Mouse (Mus musculus): Measurements from ENCODE around the gene Stkld1. TPM values are rescaled to one million over a fixed set of nuclear protein-coding genes. Genes with fewer than 3 reads are reported as not detected.
A peak's percentile ranks its signal among the peaks of the same experiment; 100 is the strongest.

Stkld1 gene
- polyA plus RNA-seq, 1 experiment from 2014 or later, result 0.52 TPM

DNA sequence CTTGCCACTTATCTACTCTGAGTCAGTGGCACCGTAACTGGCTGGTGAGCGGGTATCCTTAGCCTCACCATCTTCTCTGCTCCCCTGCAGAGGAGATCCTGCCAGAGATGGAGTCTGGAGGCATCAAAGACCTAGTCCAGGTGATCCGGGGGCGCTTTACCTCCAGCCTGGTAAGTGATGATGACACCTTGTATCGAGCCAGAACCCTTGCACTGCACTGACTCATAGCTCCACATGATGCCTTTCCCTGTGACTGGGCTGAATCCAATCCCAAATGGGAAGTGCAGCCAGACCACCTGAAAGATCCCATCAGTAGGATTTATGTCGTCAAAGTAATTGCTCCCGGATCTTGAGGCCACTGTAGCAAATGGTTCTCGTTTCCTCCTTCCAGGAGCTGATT lies 19.0 kb downstream of the Stkld1 start:
- Histone ChIP-seq H3K27ac (ENCODE audit: low read depth, low read length) (no peak overlapping the region), H3K4me2 (ENCODE audit: low read length) (no peak overlapping the region), H3K27me3 (replicated peaks; ENCODE audit: control insufficient read depth, insufficient read depth, low read length) (no peaks in the 10 kb centered on the region), H3K9ac (ENCODE audit: low read length) (no peak overlapping the region), H3K4me1 (ENCODE audit: control insufficient read depth, insufficient read depth, low read length) (no peaks in the 10 kb centered on the region), H3K4me3 (ENCODE audit: low read depth, low read length) (no peak overlapping the region), H3K9me3 (replicated peaks; ENCODE audit: control insufficient read depth, low read length) (no peaks in the 10 kb centered on the region), H3K36me3 (ENCODE audit: control insufficient read depth, insufficient read depth, low read length) (peaks cover 76% of the 10 kb centered on the region)
- ATAC-seq (no peak), DNase-seq (ENCODE audit: low spot score) (no peak)
- 94% methylated on average over 8 of the region's 8 CpGs for WGBS

DNA sequence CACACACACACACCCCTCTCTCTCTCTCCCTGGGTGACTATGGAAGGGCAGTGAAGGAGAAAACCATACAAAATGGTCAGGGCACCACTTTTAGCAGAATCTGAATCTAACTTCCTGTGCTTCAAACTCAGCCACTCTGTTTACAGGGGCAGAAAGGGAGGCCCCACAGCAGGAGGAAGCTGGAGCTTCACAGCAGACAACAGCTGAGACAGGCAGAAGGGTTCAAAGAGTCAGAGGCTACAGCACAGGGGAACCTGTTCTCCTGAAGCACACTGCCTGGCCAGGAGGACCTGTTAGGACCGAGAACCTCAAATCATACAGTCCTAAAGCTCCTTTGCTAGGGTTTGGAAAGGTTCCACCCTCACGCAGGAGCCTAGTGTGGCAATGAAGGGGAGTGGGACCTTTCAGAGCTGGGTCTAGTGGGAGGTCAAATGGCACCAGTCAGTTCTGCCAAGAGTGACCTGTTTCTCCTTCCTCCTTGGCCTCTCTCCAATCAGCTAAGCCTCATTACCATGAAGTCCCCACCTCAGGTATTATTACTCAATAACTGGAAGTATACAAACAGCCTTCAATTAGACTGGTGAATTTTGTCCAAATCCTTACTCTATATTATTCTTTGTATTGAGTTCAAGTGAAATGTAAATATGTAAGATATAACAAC lies 21.0 kb downstream of the Stkld1 start:
- no peak overlapping the region for H3K27ac ChIP-seq (ENCODE audit: low read depth, low read length)
- no peak overlapping the region for H3K4me2 ChIP-seq (ENCODE audit: low read length)
- ATAC-seq (no peak), DNase-seq (ENCODE audit: low spot score) (no peak)
- H3K36me3 ChIP-seq (ENCODE audit: control insufficient read depth, insufficient read depth, low read length), result peaks cover 84% of the 10 kb centered on the region
- no peaks in the 10 kb centered on the region for H3K27me3 ChIP-seq (replicated peaks; ENCODE audit: control insufficient read depth, insufficient read depth, low read length)
- no peak overlapping the region for H3K4me3 ChIP-seq (ENCODE audit: low read depth, low read length)
- no peaks in the 10 kb centered on the region for H3K4me1 ChIP-seq (ENCODE audit: control insufficient read depth, insufficient read depth, low read length)
- no peak overlapping the region for H3K9ac ChIP-seq (ENCODE audit: low read length)
- no peaks in the 10 kb centered on the region for H3K9me3 ChIP-seq (replicated peaks; ENCODE audit: control insufficient read depth, low read length)
- WGBS, result 100% methylated on average over 2 of the region's 2 CpGs

DNA sequence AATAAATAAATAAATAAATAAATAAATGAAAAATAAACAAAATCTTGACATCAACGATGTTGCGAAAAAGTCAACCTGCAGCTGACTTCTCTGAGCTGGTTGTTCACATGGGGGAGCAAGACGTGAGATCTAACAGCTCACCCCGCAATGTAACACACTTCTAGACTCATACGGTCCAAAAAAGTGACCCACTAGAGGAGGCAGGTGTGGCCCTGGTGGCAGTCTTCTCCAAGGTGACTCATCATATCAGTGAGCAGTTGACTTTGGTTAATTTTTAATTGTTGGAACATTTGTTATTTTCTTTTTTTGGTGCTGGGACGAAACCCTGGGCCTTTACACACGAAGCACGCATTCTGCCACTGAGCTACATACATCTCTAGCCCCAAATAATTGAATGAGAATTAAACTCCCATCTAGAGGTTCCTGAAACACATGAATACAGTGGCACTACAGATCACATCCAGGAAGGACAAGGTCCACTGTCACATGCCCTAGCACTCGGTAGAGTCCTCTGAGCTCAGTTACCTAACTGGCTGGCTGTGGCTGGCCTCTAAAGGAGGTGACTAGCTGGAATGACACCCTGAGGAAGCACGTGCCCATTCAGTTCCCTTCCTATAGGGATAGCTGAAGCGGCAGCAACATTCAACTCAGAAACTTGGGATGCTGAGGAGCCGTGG lies 23.1 kb downstream of the Stkld1 start:
- Histone ChIP-seq H3K27ac (ENCODE audit: low read depth, low read length) (no peak overlapping the region), H3K9me3 (replicated peaks; ENCODE audit: control insufficient read depth, low read length) (no peaks in the 10 kb centered on the region), H3K4me2 (ENCODE audit: low read length) (no peak overlapping the region), H3K27me3 (replicated peaks; ENCODE audit: control insufficient read depth, insufficient read depth, low read length) (no peaks in the 10 kb centered on the region), H3K4me1 (ENCODE audit: control insufficient read depth, insufficient read depth, low read length) (no peaks in the 10 kb centered on the region), H3K9ac (ENCODE audit: low read length) (no peak overlapping the region), H3K36me3 (ENCODE audit: control insufficient read depth, insufficient read depth, low read length) (peaks cover 88% of the 10 kb centered on the region), H3K4me3 (ENCODE audit: low read depth, low read length) (no peak overlapping the region)
- 97% methylated on average over 12 of the region's 12 CpGs for WGBS
- DNase-seq (ENCODE audit: low spot score) (no peak), ATAC-seq (no peak)

DNA sequence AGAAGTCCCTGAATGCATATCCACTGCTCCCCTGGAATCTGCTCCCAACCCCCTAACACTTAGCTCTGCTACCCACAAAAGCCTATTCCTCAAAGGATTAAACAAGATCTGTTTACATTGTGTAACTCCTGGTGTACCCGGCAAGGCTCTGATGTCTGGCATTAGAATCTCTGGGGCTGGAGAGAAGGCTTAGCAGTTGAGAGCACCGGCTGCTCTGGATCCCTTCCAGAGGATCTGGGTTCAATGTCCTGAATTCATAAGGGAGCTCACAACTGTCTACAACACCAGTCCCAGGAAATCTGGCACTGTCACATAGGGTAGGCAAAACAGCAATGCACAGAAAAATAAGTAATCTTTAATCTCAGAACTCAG lies 23.6 kb downstream of the Stkld1 start:
- ATAC-seq, result no peak
- WGBS, result 88% methylated on average over 2 of the region's 2 CpGs
- H3K27me3 ChIP-seq (replicated peaks; ENCODE audit: control insufficient read depth, insufficient read depth, low read length), result no peaks in the 10 kb centered on the region

DNA sequence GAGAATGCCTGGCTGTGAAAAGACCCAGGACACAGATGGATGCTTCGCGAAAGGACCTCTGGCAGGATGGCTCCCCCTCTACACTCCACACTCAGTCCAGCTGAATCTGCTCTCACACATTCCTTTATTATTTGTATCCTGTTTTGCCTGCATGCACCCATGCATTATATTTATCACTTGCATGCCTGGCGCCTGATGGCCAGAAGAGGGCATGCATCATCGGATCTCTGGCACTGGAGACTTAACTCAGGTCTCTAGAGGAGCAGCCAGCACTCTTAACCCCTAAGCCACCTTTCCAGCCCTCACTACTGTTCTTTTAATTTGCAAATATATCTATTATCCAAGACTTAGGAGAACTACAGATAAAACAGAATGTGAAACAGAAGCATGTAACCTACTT lies 26.9 kb downstream of the Stkld1 start:
- Histone ChIP-seq H3K36me3 (ENCODE audit: control insufficient read depth, insufficient read depth, low read length) (peaks cover 53% of the 10 kb centered on the region), H3K9ac (ENCODE audit: low read length) (0 out of 2 replicates have a peak overlapping the region, but pooled peaks have one; percentile 37), H3K4me3 (ENCODE audit: low read depth, low read length) (no peak overlapping the region), H3K27ac (ENCODE audit: low read depth, low read length) (no peak overlapping the region), H3K4me1 (ENCODE audit: control insufficient read depth, insufficient read depth, low read length) (peaks cover 10% of the 10 kb centered on the region), H3K4me2 (ENCODE audit: low read length) (no peak overlapping the region), H3K27me3 (replicated peaks; ENCODE audit: control insufficient read depth, insufficient read depth, low read length) (no peaks in the 10 kb centered on the region), H3K9me3 (replicated peaks; ENCODE audit: control insufficient read depth, low read length) (no peaks in the 10 kb centered on the region)
- ATAC-seq (no peak), DNase-seq (ENCODE audit: low spot score) (peak; percentile 6)
- WGBS, result 77% methylated on average over 4 of the region's 4 CpGs

More for the DNA sequence above, 23.6 kb downstream of the Stkld1 start:
- no peaks in the 10 kb centered on the region for H3K4me1 ChIP-seq (ENCODE audit: control insufficient read depth, insufficient read depth, low read length)
- H3K36me3 ChIP-seq (ENCODE audit: control insufficient read depth, insufficient read depth, low read length), result peaks cover 86% of the 10 kb centered on the region
- no peak overlapping the region for H3K4me2 ChIP-seq (ENCODE audit: low read length)
- H3K9me3 ChIP-seq (replicated peaks; ENCODE audit: control insufficient read depth, low read length), result no peaks in the 10 kb centered on the region
- no peak overlapping the region for H3K4me3 ChIP-seq (ENCODE audit: low read depth, low read length)
- DNase-seq (ENCODE audit: low spot score), result no peak
- H3K27ac ChIP-seq (ENCODE audit: low read depth, low read length), result no peak overlapping the region
- no peak overlapping the region for H3K9ac ChIP-seq (ENCODE audit: low read length)

DNA sequence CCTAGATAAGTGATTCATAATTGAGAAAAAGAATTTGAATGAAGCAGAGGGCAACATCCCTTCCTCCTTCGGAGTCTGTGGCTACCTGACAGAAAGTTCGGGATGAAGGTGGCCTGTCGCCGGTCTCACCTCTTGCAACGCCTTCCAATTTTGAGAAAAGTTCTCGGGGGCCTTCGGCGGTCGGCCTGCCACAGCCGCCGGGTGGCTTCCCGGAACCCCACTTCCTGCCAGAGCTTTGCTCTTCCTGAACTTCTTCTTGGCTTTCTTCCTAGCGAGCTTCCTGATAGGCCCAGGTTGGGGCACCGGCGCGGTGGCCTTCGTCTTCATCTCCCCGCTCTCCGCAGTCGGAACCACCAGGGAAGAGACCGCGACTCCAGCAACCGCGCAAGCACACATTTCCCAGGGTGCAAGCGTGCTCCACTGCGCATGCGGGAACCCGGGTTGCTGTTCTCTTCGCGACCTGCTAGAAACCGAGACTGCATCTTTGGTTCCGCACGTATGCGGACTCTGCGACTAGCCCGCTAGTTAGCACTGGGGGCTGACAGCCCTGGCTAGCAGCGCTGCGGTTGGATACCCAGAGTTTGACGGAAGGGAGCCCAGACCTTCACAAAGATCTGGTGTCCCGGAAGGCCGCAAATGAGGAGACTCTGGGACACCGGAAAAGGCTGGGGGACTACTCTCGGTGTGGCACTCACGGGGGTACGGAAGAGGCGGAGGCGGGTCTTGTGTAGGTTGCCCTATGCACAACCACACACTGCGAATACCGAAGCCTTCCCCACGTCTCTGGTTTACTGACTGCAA lies 30.3 kb downstream of the Stkld1 start, which contains the start of gene Rexo4:
Rexo4 (minus strand) TSS at position 464 of the 801 bp plus-strand sequence.
- H3K36me3 ChIP-seq (ENCODE audit: control insufficient read depth, insufficient read depth, low read length), result peaks cover 22% of the 10 kb centered on the region
- H3K4me2 ChIP-seq (ENCODE audit: low read length), result peak within 1 kb of the TSS; percentile 80
- peak within 1 kb of the TSS; percentile 67 for H3K4me3 ChIP-seq (ENCODE audit: low read depth, low read length)
- peak within 1 kb of the TSS; percentile 97 for H3K27ac ChIP-seq (ENCODE audit: low read depth, low read length)
- DNase-seq (ENCODE audit: low spot score), result peak; percentile 98
- peaks cover 10% of the 10 kb centered on the region for H3K4me1 ChIP-seq (ENCODE audit: control insufficient read depth, insufficient read depth, low read length)
- no peaks in the 10 kb centered on the region for H3K9me3 ChIP-seq (replicated peaks; ENCODE audit: control insufficient read depth, low read length)
- H3K27me3 ChIP-seq (replicated peaks; ENCODE audit: control insufficient read depth, insufficient read depth, low read length), result no peaks in the 10 kb centered on the region
- ATAC-seq, result peak; percentile 97
- H3K9ac ChIP-seq (ENCODE audit: low read length), result peak within 1 kb of the TSS; percentile 88
- under 1% methylated on average over 50 of the region's 50 CpGs for WGBS

DNA sequence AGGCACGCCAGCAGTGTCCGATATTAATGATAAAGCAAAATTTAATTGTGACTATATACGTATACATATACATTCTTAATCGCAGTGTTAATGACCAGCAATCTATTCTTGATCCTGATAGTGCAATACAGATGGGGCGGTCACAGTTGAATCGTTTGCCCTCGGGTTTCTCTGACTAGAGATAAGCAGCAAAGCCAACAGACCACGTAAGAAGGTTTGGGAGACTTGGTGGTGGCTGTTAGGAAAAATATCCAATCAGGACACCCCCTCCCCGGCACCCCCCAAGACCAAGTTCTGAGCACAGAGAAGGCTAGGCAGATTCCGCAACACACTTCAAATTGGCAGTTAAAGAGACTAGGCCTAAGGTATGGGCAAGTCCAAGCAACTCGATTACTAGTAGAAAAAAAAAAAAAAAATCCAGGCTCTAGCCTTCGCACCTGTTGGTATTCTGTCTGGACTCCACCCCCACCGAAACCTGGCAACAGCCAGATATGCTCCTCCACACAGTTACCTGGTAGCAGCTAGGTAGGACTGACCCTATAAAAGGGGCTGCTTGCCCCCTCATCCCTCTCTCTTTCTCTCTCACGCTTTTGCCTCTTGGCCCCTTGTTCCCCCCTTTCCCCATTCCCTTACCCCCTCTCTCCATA lies 31.0 kb downstream of the Stkld1 start:
- no peak for ATAC-seq

DNA sequence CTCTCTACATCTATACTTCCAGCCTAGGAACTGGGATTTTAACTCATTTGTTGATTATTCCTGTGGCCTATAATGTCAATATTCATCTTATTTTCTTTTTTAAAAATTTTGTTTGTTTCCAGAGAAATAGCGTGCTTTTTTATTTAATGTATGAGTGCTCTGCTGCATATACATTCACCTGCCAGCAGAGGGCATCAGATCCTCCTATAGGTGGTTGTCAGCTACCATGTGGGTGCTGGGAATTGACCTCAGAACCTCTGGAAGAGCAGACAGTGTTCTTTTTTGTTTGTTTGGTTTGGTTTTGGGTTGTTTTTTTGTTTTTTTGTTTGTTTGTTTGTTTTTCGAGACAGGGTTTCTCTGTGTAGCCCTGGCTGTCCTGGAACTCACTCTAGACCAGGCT lies 33.4 kb downstream of the Stkld1 start:
- ATAC-seq (no peak), DNase-seq (ENCODE audit: low spot score) (no peak)
- H3K9me3 ChIP-seq (replicated peaks; ENCODE audit: control insufficient read depth, low read length), result no peaks in the 10 kb centered on the region
- no peak overlapping the region for H3K4me2 ChIP-seq (ENCODE audit: low read length)
- H3K27ac ChIP-seq (ENCODE audit: low read depth, low read length), result no peak overlapping the region
- H3K4me3 ChIP-seq (ENCODE audit: low read depth, low read length), result no peak overlapping the region
- 0 out of 2 replicates have a peak, but pooled peaks cover under 1% of the 10 kb centered on the region for H3K36me3 ChIP-seq (ENCODE audit: control insufficient read depth, insufficient read depth, low read length)
- H3K4me1 ChIP-seq (ENCODE audit: control insufficient read depth, insufficient read depth, low read length), result peaks cover 10% of the 10 kb centered on the region
- H3K27me3 ChIP-seq (replicated peaks; ENCODE audit: control insufficient read depth, insufficient read depth, low read length), result no peaks in the 10 kb centered on the region
- 79% methylated on average over 2 of the region's 2 CpGs for WGBS
- H3K9ac ChIP-seq (ENCODE audit: low read length), result no peak overlapping the region

More for the DNA sequence above, 31.0 kb downstream of the Stkld1 start:
- peak overlapping the region; percentile 80 for H3K4me2 ChIP-seq (ENCODE audit: low read length)
- H3K27me3 ChIP-seq (replicated peaks; ENCODE audit: control insufficient read depth, insufficient read depth, low read length), result no peaks in the 10 kb centered on the region
- H3K27ac ChIP-seq (ENCODE audit: low read depth, low read length), result peak overlapping the region; percentile 97
- H3K36me3 ChIP-seq (ENCODE audit: control insufficient read depth, insufficient read depth, low read length), result peaks cover 17% of the 10 kb centered on the region
- no peaks in the 10 kb centered on the region for H3K9me3 ChIP-seq (replicated peaks; ENCODE audit: control insufficient read depth, low read length)
- H3K4me1 ChIP-seq (ENCODE audit: control insufficient read depth, insufficient read depth, low read length), result peaks cover 10% of the 10 kb centered on the region
- WGBS, result 16% methylated on average over 13 of the region's 14 CpGs
- DNase-seq (ENCODE audit: low spot score), result no peak
- peak overlapping the region; percentile 67 for H3K4me3 ChIP-seq (ENCODE audit: low read depth, low read length)
- peak overlapping the region; percentile 88 for H3K9ac ChIP-seq (ENCODE audit: low read length)
